ENCODE assay signal across 8 mouse cellular contexts in genomic region chr7:116323331-116323964, GRCm38 (mm10). TPM values are rescaled to one million over a fixed set of nuclear protein-coding genes. Genes with fewer than 3 reads are reported as not detected.
DNase-seq lines count a peak whose midpoint lies in the region; ATAC-seq lines count a peak whose summit lies in the region.

No protein-coding gene starts in this region.

- H3K9ac ChIP-seq in embryonic facial prominence, embryonic 12.5 days = no peak overlapping the region
- no peak overlapping the region for H3K9ac ChIP-seq in heart, embryonic 11.5 days (ENCODE audit: low read depth, low read length)
- no peak overlapping the region for H3K9ac ChIP-seq in kidney, embryonic 14.5 days (ENCODE audit: low read depth, low read length)
- no peak overlapping the region for H3K9ac ChIP-seq in liver, embryonic 15.5 days
- H3K9ac ChIP-seq in neural tube, embryonic 14.5 days (replicated peaks; ENCODE audit: low read depth, low read length) = no peak overlapping the region

- no peaks in the 10 kb centered on the region for H3K9me3 ChIP-seq in embryonic facial prominence, embryonic 12.5 days
- H3K9me3 ChIP-seq in heart, embryonic 11.5 days (replicated peaks; ENCODE audit: control insufficient read depth, low read length) = no peaks in the 10 kb centered on the region
- H3K9me3 ChIP-seq in kidney, embryonic 14.5 days (ENCODE audit: control insufficient read depth, low read length) = no peaks in the 10 kb centered on the region
- no peaks in the 10 kb centered on the region for H3K9me3 ChIP-seq in liver, embryonic 15.5 days (replicated peaks)
- H3K9me3 ChIP-seq in neural tube, embryonic 14.5 days (ENCODE audit: control insufficient read depth, low read length) = no peaks in the 10 kb centered on the region

- H3K27me3 ChIP-seq in embryonic facial prominence, embryonic 12.5 days = no peaks in the 10 kb centered on the region
- no peaks in the 10 kb centered on the region for H3K27me3 ChIP-seq in heart, embryonic 11.5 days (ENCODE audit: control insufficient read depth, insufficient read depth, low read length)
- H3K27me3 ChIP-seq in kidney, embryonic 14.5 days (ENCODE audit: control insufficient read depth, insufficient read depth, low read length) = no peaks in the 10 kb centered on the region
- H3K27me3 ChIP-seq in liver, embryonic 15.5 days = no peaks in the 10 kb centered on the region
- H3K27me3 ChIP-seq in neural tube, embryonic 14.5 days (ENCODE audit: control insufficient read depth, insufficient read depth, low read length) = no peaks in the 10 kb centered on the region

- no peak overlapping the region for H3K27ac ChIP-seq in embryonic facial prominence, embryonic 12.5 days
- no peak overlapping the region for H3K27ac ChIP-seq in heart, embryonic 11.5 days (ENCODE audit: low read depth, low read length)
- H3K27ac ChIP-seq in kidney, embryonic 14.5 days (ENCODE audit: low read depth, low read length) = no peak overlapping the region
- H3K27ac ChIP-seq in liver, embryonic 15.5 days (replicated peaks) = no peak overlapping the region
- H3K27ac ChIP-seq in neural tube, embryonic 14.5 days (ENCODE audit: low read depth, low read length) = no peak overlapping the region

- 0 out of 2 replicates have a peak, but pooled peaks have one; percentile 52 for ATAC-seq in embryonic facial prominence, embryonic 12.5 days (ENCODE audit: insufficient number of reproducible peaks, insufficient read depth, low FRiP score, low TSS enrichment)
- ATAC-seq in heart, embryonic 11.5 days (replicated peaks; ENCODE audit: insufficient number of reproducible peaks, low FRiP score, low TSS enrichment) = no peak
- ATAC-seq in kidney, embryonic 14.5 days (ENCODE audit: low FRiP score, low TSS enrichment) = peak; percentile 79
- ATAC-seq in liver, embryonic 15.5 days (ENCODE audit: insufficient read depth) = no peak
- peak; percentile 63; the same call in 1 of the 2 replicates for ATAC-seq in neural tube, embryonic 14.5 days (ENCODE audit: low read depth)

- peak; percentile 47 for DNase-seq in CD4-positive helper T cell, adult 2 months (ENCODE audit: low read depth, low spot score)
- DNase-seq in adrenal gland, adult 18-20 months (ENCODE audit: low spot score in 2 of 2) = peak; percentile 66 to 69
- peak; percentile 77 for DNase-seq in thymus, postnatal 4 days

- no peaks in the 10 kb centered on the region for H3K36me3 ChIP-seq in embryonic facial prominence, embryonic 12.5 days
- no peaks in the 10 kb centered on the region for H3K36me3 ChIP-seq in heart, embryonic 11.5 days (ENCODE audit: control insufficient read depth, insufficient read depth, low read length)
- no peaks in the 10 kb centered on the region for H3K36me3 ChIP-seq in kidney, embryonic 14.5 days (ENCODE audit: control insufficient read depth, insufficient read depth, low read length)
- no peaks in the 10 kb centered on the region for H3K36me3 ChIP-seq in liver, embryonic 15.5 days (replicated peaks)
- H3K36me3 ChIP-seq in neural tube, embryonic 14.5 days (ENCODE audit: control insufficient read depth, insufficient read depth, low read length) = no peaks in the 10 kb centered on the region

- H3K4me1 ChIP-seq in embryonic facial prominence, embryonic 12.5 days = no peaks in the 10 kb centered on the region
- H3K4me1 ChIP-seq in heart, embryonic 11.5 days (ENCODE audit: control insufficient read depth, insufficient read depth, low read length) = no peaks in the 10 kb centered on the region
- no peaks in the 10 kb centered on the region for H3K4me1 ChIP-seq in kidney, embryonic 14.5 days (ENCODE audit: control insufficient read depth, insufficient read depth, low read length)
- H3K4me1 ChIP-seq in liver, embryonic 15.5 days (replicated peaks) = no peaks in the 10 kb centered on the region; the same call in 1 of the 2 replicates
- no peaks in the 10 kb centered on the region for H3K4me1 ChIP-seq in neural tube, embryonic 14.5 days (ENCODE audit: control insufficient read depth, insufficient read depth, low read length)

- H3K4me2 ChIP-seq in embryonic facial prominence, embryonic 12.5 days (replicated peaks) = no peak overlapping the region
- peak overlapping the region; percentile 17 for H3K4me2 ChIP-seq in heart, embryonic 11.5 days
- H3K4me2 ChIP-seq in kidney, embryonic 14.5 days (replicated peaks; ENCODE audit: low read depth, low read length) = no peak overlapping the region
- H3K4me2 ChIP-seq in liver, embryonic 15.5 days = 0 out of 2 replicates have a peak overlapping the region, but pooled peaks have one; percentile 29
- no peak overlapping the region for H3K4me2 ChIP-seq in neural tube, embryonic 14.5 days (ENCODE audit: low read depth, low read length)

- WGBS in embryonic facial prominence, embryonic 12.5 days = 34% methylated on average over 10 of the region's 10 CpGs
- WGBS in heart, embryonic 11.5 days (ENCODE audit: insufficient replicate concordance) = 34% methylated on average over 10 of the region's 10 CpGs
- WGBS in kidney, embryonic 14.5 days = 32% methylated on average over 10 of the region's 10 CpGs
- 34% methylated on average over 10 of the region's 10 CpGs for WGBS in liver, embryonic 15.5 days (ENCODE audit: insufficient replicate concordance)
- WGBS in neural tube, embryonic 14.5 days = 34% methylated on average over 10 of the region's 10 CpGs

- H3K4me3 ChIP-seq in embryonic facial prominence, embryonic 12.5 days = no peak overlapping the region
- H3K4me3 ChIP-seq in heart, embryonic 11.5 days (ENCODE audit: low read depth, low read length) = no peak overlapping the region
- no peak overlapping the region for H3K4me3 ChIP-seq in kidney, embryonic 14.5 days (ENCODE audit: low read length)
- no peak overlapping the region for H3K4me3 ChIP-seq in liver, embryonic 15.5 days (replicated peaks)
- no peak overlapping the region for H3K4me3 ChIP-seq in neural tube, embryonic 14.5 days (ENCODE audit: low read depth, low read length)

RNA-seq across cellular contexts. Expression of gene Rps13, which starts 10.5 kb away (rescaled TPM):
- total RNA-seq in adrenal gland, adult 18-20 months (2021) = 100 to 1,000 TPM; 414 to 473 TPM
- 745 and 844 TPM in 2 replicates for polyA plus RNA-seq in embryonic facial prominence, embryonic 12.5 days (2016; fragmentation: Nextera tagmentation; extraction: Ambion mirVana)
- polyA plus RNA-seq in heart, embryonic 11.5 days (2014; fragmentation: Nextera tagmentation; extraction: Ambion mirVana) = 706 and 724 TPM in 2 replicates
- polyA plus RNA-seq in kidney, embryonic 14.5 days (2014; fragmentation: Nextera tagmentation; extraction: Ambion mirVana) = 954 and 1,227 TPM in 2 replicates
- 411 and 421 TPM in 2 replicates for polyA plus RNA-seq in liver, embryonic 15.5 days (2015; fragmentation: Nextera tagmentation; extraction: Ambion mirVana)
- polyA plus RNA-seq in neural tube, embryonic 14.5 days (2014; fragmentation: Nextera tagmentation; extraction: Ambion mirVana) = 549 and 565 TPM in 2 replicates

RNA-seq across cellular contexts. Expression of gene Plekha7, which starts 15.3 kb away (rescaled TPM):
- 10 to 100 TPM; 10.5 to 12.9 TPM for total RNA-seq in adrenal gland, adult 18-20 months (2021)
- polyA plus RNA-seq in embryonic facial prominence, embryonic 12.5 days (2016; fragmentation: Nextera tagmentation; extraction: Ambion mirVana) = 9.3 and 10.8 TPM in 2 replicates
- polyA plus RNA-seq in heart, embryonic 11.5 days (2014; fragmentation: Nextera tagmentation; extraction: Ambion mirVana) = 25.7 and 29.1 TPM in 2 replicates
- polyA plus RNA-seq in kidney, embryonic 14.5 days (2014; fragmentation: Nextera tagmentation; extraction: Ambion mirVana) = 7.2 and 8.0 TPM in 2 replicates
- polyA plus RNA-seq in liver, embryonic 15.5 days (2015; fragmentation: Nextera tagmentation; extraction: Ambion mirVana) = 3.4 and 3.7 TPM in 2 replicates
- 4.5 and 6.1 TPM in 2 replicates for polyA plus RNA-seq in neural tube, embryonic 14.5 days (2014; fragmentation: Nextera tagmentation; extraction: Ambion mirVana)

Comparison
In these comparisons a context has a peak if more than half of its experiments do, and no peak if none do; other contexts are left out.
1. ATAC-seq: peak in embryonic facial prominence, embryonic 12.5 days (single experiment), kidney, embryonic 14.5 days (single experiment) and neural tube, embryonic 14.5 days (single experiment); none in heart, embryonic 11.5 days (single experiment) and liver, embryonic 15.5 days (single experiment).
2. H3K4me2 ChIP-seq: peak in heart, embryonic 11.5 days (single experiment) and liver, embryonic 15.5 days (single experiment); none in embryonic facial prominence, embryonic 12.5 days (single experiment), kidney, embryonic 14.5 days (single experiment) and neural tube, embryonic 14.5 days (single experiment).
3. Peak in every context shown above with its lines, with median percentiles within 50 percentile points of each other: DNase-seq.